Mouse (Mus musculus) c-Kit-negative CD71-positive TER-119-positive erythroid progenitor cells, embryonic 14.5 days (primary cell): Measurements from ENCODE around the gene Edem3.
"Not testable (repeated sequence)": the region's sequence is repeated elsewhere in the genome, so short reads cannot be mapped to it uniquely, and the experiment has no call there.

Source experiments
- DNase-seq: peaks from one replicate; pipeline ENCODE4 v3.0.0-alpha.2; 2013; ENCODE audit warnings: low read depth, low spot score

Gene Edem3

GRCm38 (mm10) chr1:151752946-151753345 lies 2.2 kb upstream of the Edem3 start:
- DNase-seq: no peak

GRCm38 (mm10) chr1:151753374-151753929 lies 1.7 kb upstream of the Edem3 start:
- no peak for DNase-seq

GRCm38 (mm10) chr1:151754028-151754489 lies 1.1 kb upstream of the Edem3 start:
- DNase-seq: no peak

GRCm38 (mm10) chr1:151755660-151756424 lies 671 bp downstream of the Edem3 start:
- DNase-seq: no peak

- DNase-seq: no peak
Measured at GRCm38 (mm10) chr1:151756425-151756728, 1.2 kb downstream of the Edem3 start.

GRCm38 (mm10) chr1:151758301-151758700 lies 3.1 kb downstream of the Edem3 start:
- DNase-seq: no peak

- no peak for DNase-seq
Measured at GRCm38 (mm10) chr1:151758991-151759390, 3.8 kb downstream of the Edem3 start.

- no peak for DNase-seq
Measured at GRCm38 (mm10) chr1:151764236-151764635, 9.1 kb downstream of the Edem3 start.

GRCm38 (mm10) chr1:151766166-151766565 lies 11.0 kb downstream of the Edem3 start:
- DNase-seq: no peak

- DNase-seq: no peak
Measured at GRCm38 (mm10) chr1:151766976-151767654, 11.9 kb downstream of the Edem3 start.

- DNase-seq: no peak
Measured at GRCm38 (mm10) chr1:151769200-151769913, 14.2 kb downstream of the Edem3 start.

- no peak for DNase-seq
Measured at GRCm38 (mm10) chr1:151777616-151778015, 22.4 kb downstream of the Edem3 start.

GRCm38 (mm10) chr1:151778592-151778991 lies 23.4 kb downstream of the Edem3 start:
- no peak for DNase-seq

GRCm38 (mm10) chr1:151779306-151779705 lies 24.1 kb downstream of the Edem3 start:
- no peak for DNase-seq

- DNase-seq: no peak
Measured at GRCm38 (mm10) chr1:151781447-151781846, 26.3 kb downstream of the Edem3 start.

- no peak for DNase-seq
Measured at GRCm38 (mm10) chr1:151783403-151783802, 28.2 kb downstream of the Edem3 start.

- no peak for DNase-seq
Measured at GRCm38 (mm10) chr1:151786406-151786805, 31.2 kb downstream of the Edem3 start.

- DNase-seq: no peak
Measured at GRCm38 (mm10) chr1:151789136-151789535, 34.0 kb downstream of the Edem3 start.

- not testable (repeated sequence) for DNase-seq
Measured at GRCm38 (mm10) chr1:151792076-151792475, 36.9 kb downstream of the Edem3 start.

- not testable (repeated sequence) for DNase-seq
Measured at GRCm38 (mm10) chr1:151802795-151803194, 47.6 kb downstream of the Edem3 start.

GRCm38 (mm10) chr1:151807286-151807685 lies 52.1 kb downstream of the Edem3 start:
- no peak for DNase-seq
